Mouse (Mus musculus): ENCODE measurements at regions not wholly inside any gene's neighbourhood (a gene's known extent, or its start where the extent isn't known, plus 50 kb on each side); places are given as distances from the start of the nearest gene placed in this dataset.

- in situ Hi-C loops (cut with MboI, MseI), result no loop called here
Measured at GRCm38 (mm10) chr3:62985033-62985432, 256.3 kb upstream of the Mme start.

GRCm38 (mm10) chr3:62976906-62977305 is 264.4 kb upstream of the Mme start:
- in situ Hi-C loops (cut with MboI, MseI), result no loop called here

- in situ Hi-C loops (cut with MboI, MseI), result no loop called here
Measured at GRCm38 (mm10) chr3:62963244-62963643, 278.1 kb upstream of the Mme start.

- in situ Hi-C loops (cut with MboI, MseI), result no loop called here
Measured at GRCm38 (mm10) chr3:62962608-62963007, 278.7 kb upstream of the Mme start.

- in situ Hi-C loops (cut with MboI, MseI), result no loop called here
Measured at GRCm38 (mm10) chr3:62945356-62945755, 296.0 kb upstream of the Mme start.

GRCm38 (mm10) chr3:62938601-62939000 is 302.7 kb upstream of the Mme start:
- in situ Hi-C loops (cut with MboI, MseI), result no loop called here

GRCm38 (mm10) chr3:62924441-62924840 is 316.9 kb upstream of the Mme start:
- in situ Hi-C loops (cut with MboI, MseI), result loop anchor here (10.0 kb wide), 1 partner anchor 990 kb away; no protein-coding TSS in a partner anchor

- in situ Hi-C loops (cut with MboI, MseI), result no loop called here
Measured at GRCm38 (mm10) chr3:62916899-62917298, 312.0 kb upstream of the Gpr149 start.

GRCm38 (mm10) chr3:62885104-62885503 is 280.2 kb upstream of the Gpr149 start:
- in situ Hi-C loops (cut with MboI, MseI), result no loop called here

- in situ Hi-C loops (cut with MboI, MseI), result no loop called here
Measured at GRCm38 (mm10) chr3:62882310-62883073, 277.6 kb upstream of the Gpr149 start.

GRCm38 (mm10) chr3:62860731-62861130 is 255.8 kb upstream of the Gpr149 start:
- in situ Hi-C loops (cut with MboI, MseI), result no loop called here

GRCm38 (mm10) chr3:62835695-62836476 is 230.9 kb upstream of the Gpr149 start:
- in situ Hi-C loops (cut with MboI, MseI), result no loop called here

GRCm38 (mm10) chr3:62823892-62824291 is 219.0 kb upstream of the Gpr149 start:
- in situ Hi-C loops (cut with MboI, MseI), result no loop called here

GRCm38 (mm10) chr3:62801044-62801443 is 196.1 kb upstream of the Gpr149 start:
- in situ Hi-C loops (cut with MboI, MseI), result no loop called here

GRCm38 (mm10) chr3:62786233-62786632 is 181.3 kb upstream of the Gpr149 start:
- in situ Hi-C loops (cut with MboI, MseI), result no loop called here
